Mouse (Mus musculus) lung, postnatal 0 days (tissue): ENCODE data around the gene Smoc2.

Experiments used
- CTCF ChIP-seq: IDR thresholded peaks from 2 replicates; pipeline ENCODE4 v1.5.1; 2016; ENCODE audit warnings: antibody characterized with exemption, mild to moderate bottlenecking
- EP300 ChIP-seq: IDR thresholded peaks from 2 replicates; pipeline ENCODE4 v1.6.1; 2016; ENCODE audit warnings: antibody characterized with exemption, mild to moderate bottlenecking, control low read depth

- TF ChIP-seq CTCF (no peak), EP300 (no peak)
These were observed 38.1 kb downstream of the Smoc2 start for GRCm38 (mm10) chr17:14317439-14317838.
